Mouse (Mus musculus) myocyte (in vitro differentiated cells): Measurements from ENCODE around the gene Mt4. TPM values are rescaled to one million over a fixed set of nuclear protein-coding genes. Genes with fewer than 3 reads are reported as not detected.

Experiments
- H3K27me3 ChIP-seq: one replicate; pipeline ENCODE4 v1.6.1; 2011; ENCODE audit not compliant: control insufficient read depth, insufficient read depth, insufficient read length
- H3K36me3 ChIP-seq: one replicate; pipeline ENCODE4 v1.6.1; 2011; ENCODE audit not compliant: control insufficient read depth, insufficient read depth
- H3K4me2 ChIP-seq: one replicate; pipeline ENCODE4 v1.6.1; 2011; ENCODE audit warnings: low read depth, control low read depth
- H3K4me3 ChIP-seq: one replicate; pipeline ENCODE4 v1.5.1; 2011; ENCODE audit warnings: mild to moderate bottlenecking, control low read depth, moderate library complexity
- H3K79me2 ChIP-seq: one replicate; pipeline ENCODE4 v1.6.1; 2011; ENCODE audit not compliant: control insufficient read depth, insufficient read depth
- H3ac ChIP-seq: one replicate; pipeline ENCODE4 v1.6.1; 2011; ENCODE audit not compliant: control insufficient read depth, insufficient read length
- CEBPB ChIP-seq: IDR thresholded peaks from 2 replicates; pipeline ENCODE4 v1.6.1; 2011; ENCODE audit warnings: mild to moderate bottlenecking, moderate library complexity; ENCODE audit not compliant: poor library complexity, insufficient read depth, severe bottlenecking
- E2F4 ChIP-seq: IDR thresholded peaks from one replicate; pipeline ENCODE4 v1.6.1; 2011; ENCODE audit warnings: mild to moderate bottlenecking, control low read depth, moderate library complexity; ENCODE audit not compliant: insufficient read depth
- MAX ChIP-seq: IDR thresholded peaks from one replicate; pipeline ENCODE4 v1.6.1; 2011; ENCODE audit warnings: low read depth, mild to moderate bottlenecking, control low read depth
- MYOD1 ChIP-seq, 3 experiments: IDR thresholded peaks; one replicate each; pipeline ENCODE4 v1.6.1; 2011; ENCODE audit warnings: control low read depth in 2 of 3, low read depth in 2 of 3, mild to moderate bottlenecking in 2 of 3, moderate library complexity in 1 of 3; ENCODE audit not compliant: insufficient read length in 2 of 3, control insufficient read depth in 1 of 3
- MYOG ChIP-seq, 3 experiments: IDR thresholded peaks; one replicate each; pipeline ENCODE4 v1.6.1; 2011; ENCODE audit warnings: control low read depth in 2 of 3, low read depth in 2 of 3, mild to moderate bottlenecking in 2 of 3; ENCODE audit not compliant: insufficient read length in 2 of 3, control insufficient read depth in 1 of 3, insufficient read depth in 1 of 3
- POLR2A ChIP-seq: IDR thresholded peaks from one replicate; pipeline ENCODE4 v1.6.1; 2011; ENCODE audit warnings: low read depth, mild to moderate bottlenecking, control low read depth, moderate library complexity; ENCODE audit not compliant: insufficient read length
- POLR2AphosphoS2 ChIP-seq: IDR thresholded peaks from one replicate; pipeline ENCODE4 v1.6.1; 2011; ENCODE audit warnings: low read depth, control low read depth; ENCODE audit not compliant: insufficient read length
- REST ChIP-seq: IDR thresholded peaks from one replicate; pipeline ENCODE4 v1.6.1; 2011; ENCODE audit warnings: mild to moderate bottlenecking, control low read depth, moderate library complexity; ENCODE audit not compliant: insufficient read depth, insufficient read length
- SRF ChIP-seq: IDR thresholded peaks from one replicate; pipeline ENCODE4 v1.6.1; 2011; ENCODE audit warnings: low read depth; ENCODE audit not compliant: control insufficient read depth, insufficient read length
- TCF12 ChIP-seq: IDR thresholded peaks from one replicate; pipeline ENCODE4 v1.6.1; 2011; ENCODE audit warnings: mild to moderate bottlenecking, control low read depth; ENCODE audit not compliant: poor library complexity, insufficient read depth, severe bottlenecking
- TCF3 ChIP-seq: IDR thresholded peaks from one replicate; pipeline ENCODE4 v1.6.1; 2011; ENCODE audit warnings: low read depth, control low read depth; ENCODE audit not compliant: insufficient read length
- USF1 ChIP-seq: IDR thresholded peaks from one replicate; pipeline ENCODE4 v1.6.1; 2011; ENCODE audit warnings: low read depth, mild to moderate bottlenecking, control low read depth, moderate library complexity
- polyA plus RNA-seq: library from polyadenylated mRNA; unstranded; fragments of >200 nt; fragmentation: generic; extraction: Trizol; gene quantifications from one replicate; pipeline ENCODE4 v1.2.1, GENCODE M21; 2012; ENCODE audit warnings: missing spikeins

Gene Mt4
- not detected for polyA plus RNA-seq

DNA sequence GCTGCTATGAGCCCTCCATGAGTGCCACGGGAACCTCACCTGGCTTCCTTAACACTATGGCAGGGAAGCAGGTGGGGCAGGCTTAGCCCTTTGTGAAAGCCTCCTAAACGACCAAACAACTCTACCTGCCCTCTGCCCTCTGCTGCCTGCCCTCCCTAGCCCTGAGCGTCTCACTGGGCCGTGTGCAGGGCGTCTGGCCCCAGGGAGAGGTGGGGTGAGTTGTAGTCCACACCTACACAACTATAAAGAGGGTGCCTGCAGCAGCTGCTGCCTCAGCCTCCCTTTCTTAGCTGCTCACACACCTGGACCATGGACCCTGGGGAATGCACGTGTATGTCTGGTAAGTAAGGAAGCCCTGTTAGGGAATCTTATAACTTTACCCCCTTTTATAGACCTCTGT lies at the start of gene Mt4:
Gene Mt4, plus strand, starts transcription at position 265 of the 400 bp plus-strand sequence.
- Histone ChIP-seq H3K27me3 (no peaks in the 10 kb centered on the region), H3K4me2 (no peak within 1 kb of the TSS)
- TF ChIP-seq POLR2A, result no peak
- no peak for TF ChIP-seq SRF
- no peak for TF ChIP-seq MYOD1 (IDR thresholded peaks at IDR 0.05; ENCODE audit: control insufficient read depth in 1 of 3, insufficient read length in 2 of 3, low read depth in 2 of 3)
- TF ChIP-seq TCF3, result no peak
- no peak for TF ChIP-seq USF1
- no peak for TF ChIP-seq TCF12
- no peak for TF ChIP-seq POLR2AphosphoS2
- no peak for TF ChIP-seq MYOG (IDR thresholded peaks at IDR 0.05; ENCODE audit: control insufficient read depth in 1 of 3, insufficient read depth in 1 of 3, insufficient read length in 2 of 3, low read depth in 2 of 3)
- TF ChIP-seq REST, result no peak
- no peak for TF ChIP-seq E2F4
- TF ChIP-seq MAX, result no peak
- TF ChIP-seq CEBPB, result no peak

DNA sequence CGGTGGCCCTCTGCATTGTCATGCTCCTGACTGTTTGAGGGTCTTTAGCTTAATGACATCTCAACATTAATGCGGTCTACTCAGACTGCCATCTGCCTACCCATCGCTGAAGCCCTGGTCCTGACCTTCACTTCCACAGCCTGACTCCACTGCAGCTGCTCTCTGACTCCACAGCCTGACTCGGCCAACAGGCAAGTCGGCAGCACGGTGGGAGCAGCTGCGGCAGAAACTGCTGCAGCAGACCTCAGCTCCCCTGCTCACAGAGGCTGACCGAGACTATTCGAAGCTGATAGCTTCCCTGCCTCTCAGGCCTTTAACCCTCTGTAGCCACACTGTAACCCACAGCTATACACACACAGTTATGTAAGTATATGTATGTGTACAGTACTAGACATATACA lies 49.0 kb upstream of the Mt4 start:
- no peak overlapping the region for H3K4me2 ChIP-seq
- no peaks in the 10 kb centered on the region for H3K27me3 ChIP-seq
- no peak overlapping the region for H3K4me3 ChIP-seq
- TF ChIP-seq TCF12 (no peak), MYOG (IDR thresholded peaks at IDR 0.05; ENCODE audit: control insufficient read depth in 1 of 3, insufficient read depth in 1 of 3, insufficient read length in 2 of 3, low read depth in 2 of 3) (peak; percentile 24 to 82 (median 79)), MYOD1 (IDR thresholded peaks at IDR 0.05; ENCODE audit: control insufficient read depth in 1 of 3, insufficient read length in 2 of 3, low read depth in 2 of 3) (peak in 2 of 3 experiments; percentile 70 to 72), TCF3 (no peak), POLR2A (no peak)
- no peaks in the 10 kb centered on the region for H3K36me3 ChIP-seq
- no peaks in the 10 kb centered on the region for H3K79me2 ChIP-seq
- H3ac ChIP-seq, result no peak overlapping the region

More for the DNA sequence above, at the start of gene Mt4:
- no peak within 1 kb of the TSS for H3K4me3 ChIP-seq
- no peaks in the 10 kb centered on the region for H3K79me2 ChIP-seq
- no peaks in the 10 kb centered on the region for H3K36me3 ChIP-seq
- H3ac ChIP-seq, result no peak within 1 kb of the TSS

DNA sequence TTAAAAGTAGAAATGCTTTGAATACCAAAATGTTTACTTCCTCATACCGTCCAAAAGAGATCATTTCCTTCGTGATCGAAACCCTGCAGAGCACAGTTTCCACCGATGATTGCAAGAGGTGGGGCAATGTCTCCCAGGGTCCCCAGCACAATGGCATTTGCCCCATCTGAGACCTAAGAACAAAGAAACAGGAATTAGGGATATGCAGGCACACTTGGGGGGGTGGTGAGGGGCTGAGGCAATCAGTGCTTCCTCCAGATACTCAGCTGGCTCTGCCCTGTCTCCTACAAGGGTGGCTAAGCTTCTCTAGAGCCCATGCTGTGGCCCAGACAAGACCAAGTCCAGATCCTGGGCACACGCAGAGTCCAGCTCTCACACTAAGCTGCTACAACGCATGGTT lies 47.3 kb upstream of the Mt4 start:
- no peaks in the 10 kb centered on the region for H3K79me2 ChIP-seq
- TF ChIP-seq MAX (no peak), CEBPB (no peak), MYOD1 (IDR thresholded peaks at IDR 0.05; ENCODE audit: control insufficient read depth in 1 of 3, insufficient read length in 2 of 3, low read depth in 2 of 3) (no peak), MYOG (IDR thresholded peaks at IDR 0.05; ENCODE audit: control insufficient read depth in 1 of 3, insufficient read depth in 1 of 3, insufficient read length in 2 of 3, low read depth in 2 of 3) (no peak), REST (no peak), E2F4 (no peak), POLR2A (no peak), POLR2AphosphoS2 (no peak), TCF3 (no peak), SRF (no peak), USF1 (no peak)

DNA sequence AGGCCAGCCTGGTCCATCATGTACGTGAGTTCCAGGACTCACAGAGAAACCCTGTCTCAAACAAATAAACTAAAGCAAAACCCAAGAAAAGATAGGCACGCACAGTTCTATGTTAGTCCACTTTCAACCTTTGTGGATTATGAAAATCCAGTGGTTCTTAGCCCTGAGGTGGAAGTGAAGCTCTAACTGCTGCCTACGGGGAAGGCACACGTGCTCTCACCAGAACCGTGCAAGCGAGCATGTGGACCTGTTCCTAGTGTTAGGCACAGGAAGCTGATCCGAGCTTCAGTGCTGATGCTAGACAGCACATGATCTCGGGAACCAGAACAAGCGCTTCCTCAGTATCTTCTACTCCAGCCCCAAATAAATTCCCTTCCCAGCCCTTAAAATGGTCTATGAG lies 44.1 kb upstream of the Mt4 start:
- H3K4me2 ChIP-seq, result no peak overlapping the region
- no peaks in the 10 kb centered on the region for H3K79me2 ChIP-seq
- no peak overlapping the region for H3K4me3 ChIP-seq
- no peaks in the 10 kb centered on the region for H3K36me3 ChIP-seq
- no peaks in the 10 kb centered on the region for H3K27me3 ChIP-seq
- TF ChIP-seq MYOG (IDR thresholded peaks at IDR 0.05; ENCODE audit: control insufficient read depth in 1 of 3, insufficient read depth in 1 of 3, insufficient read length in 2 of 3, low read depth in 2 of 3) (no peak), MYOD1 (IDR thresholded peaks at IDR 0.05; ENCODE audit: control insufficient read depth in 1 of 3, insufficient read length in 2 of 3, low read depth in 2 of 3) (no peak), CEBPB (no peak)
- no peak overlapping the region for H3ac ChIP-seq

More for the DNA sequence above, 47.3 kb upstream of the Mt4 start:
- H3K27me3 ChIP-seq, result no peaks in the 10 kb centered on the region
- no peak overlapping the region for H3ac ChIP-seq
- H3K4me2 ChIP-seq, result no peak overlapping the region
- H3K4me3 ChIP-seq, result no peak overlapping the region
- H3K36me3 ChIP-seq, result no peaks in the 10 kb centered on the region

DNA sequence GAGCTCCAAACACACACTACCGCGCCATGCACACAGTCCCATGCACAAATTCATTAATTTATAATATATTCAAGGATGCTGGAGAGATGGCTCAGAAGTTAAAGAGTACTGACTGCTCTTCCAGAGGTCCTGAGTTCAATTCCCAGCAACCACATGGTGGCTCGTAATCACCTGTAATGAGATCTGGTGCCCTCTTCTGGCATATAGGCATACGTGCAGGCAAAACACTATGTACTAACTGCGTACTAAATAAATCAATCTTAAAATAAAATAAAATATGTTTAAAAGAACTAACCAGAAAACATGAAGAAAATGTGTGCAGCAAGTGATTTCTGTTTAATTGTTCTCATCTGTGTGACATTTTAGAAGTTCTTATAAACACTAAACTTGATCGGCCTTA lies 42.7 kb upstream of the Mt4 start:
- Histone ChIP-seq H3ac (no peak overlapping the region), H3K79me2 (no peaks in the 10 kb centered on the region), H3K4me3 (no peak overlapping the region), H3K36me3 (no peaks in the 10 kb centered on the region), H3K4me2 (no peak overlapping the region), H3K27me3 (no peaks in the 10 kb centered on the region)
- TF ChIP-seq MYOD1 (IDR thresholded peaks at IDR 0.05; ENCODE audit: control insufficient read depth in 1 of 3, insufficient read length in 2 of 3, low read depth in 2 of 3) (no peak), TCF3 (no peak), POLR2AphosphoS2 (no peak), MYOG (IDR thresholded peaks at IDR 0.05; ENCODE audit: control insufficient read depth in 1 of 3, insufficient read depth in 1 of 3, insufficient read length in 2 of 3, low read depth in 2 of 3) (no peak), TCF12 (no peak), REST (no peak), E2F4 (no peak), CEBPB (no peak)
